Mouse (Mus musculus) kidney, adult 2 months (tissue): Measurements from ENCODE around the gene Sall1. TPM values are rescaled to one million over a fixed set of nuclear protein-coding genes. Genes with fewer than 3 reads are reported as not detected.
A peak's percentile ranks its signal among the peaks of the same experiment; 100 is the strongest.

Experiments
- DNase-seq: peaks from one replicate; pipeline ENCODE4 v3.0.0; 2021
- H3K27ac ChIP-seq: fragments of 200-500 bp; 2 replicates; pipeline ENCODE4 v1.5.1; 2012; ENCODE audit warnings: low read depth, low read length, control low read depth, inconsistent platforms; ENCODE audit not compliant: insufficient read depth
- H3K27me3 ChIP-seq: fragments of 200-500 bp; replicated peaks from 2 replicates; pipeline ENCODE4 v1.6.1; 2012; ENCODE audit warnings: mild to moderate bottlenecking, moderate library complexity, low read length, inconsistent platforms; ENCODE audit not compliant: control insufficient read depth, insufficient read depth
- H3K36me3 ChIP-seq: fragments of 200-500 bp; 2 replicates; pipeline ENCODE4 v1.6.1; 2012; ENCODE audit warnings: mild to moderate bottlenecking, moderate library complexity, low read length, inconsistent platforms; ENCODE audit not compliant: control insufficient read depth, insufficient read depth
- H3K4me1 ChIP-seq: fragments of 200-500 bp; 2 replicates; pipeline ENCODE4 v1.6.1; 2011; ENCODE audit warnings: low read length; ENCODE audit not compliant: control insufficient read depth, insufficient read depth
- H3K4me3 ChIP-seq: fragments of 200-500 bp; 2 replicates; pipeline ENCODE4 v1.5.1; 2011; ENCODE audit warnings: mild to moderate bottlenecking, low read depth, low read length, control low read depth; ENCODE audit not compliant: insufficient read depth
- CTCF ChIP-seq: fragments of 200-500 bp; conservative IDR thresholded peaks from 2 replicates; pipeline ENCODE4 v1.5.1; 2011; ENCODE audit warnings: low read depth, mild to moderate bottlenecking, control low read depth, low read length, moderate library complexity, mixed read lengths; ENCODE audit not compliant: insufficient read depth, insufficient read length
- POLR2A ChIP-seq: fragments of 200-500 bp; IDR thresholded peaks from one replicate; pipeline ENCODE4 v1.6.1; 2011; ENCODE audit warnings: low read depth, low read length, control low read depth
- WGBS: fragments of 180-500 bp; shearing (Covaris S2); methylation state at CpG from one replicate; pipeline ENCODE4 v1.1.7; 2018; 5-methylcytosine and 5-hydroxymethylcytosine counted together
- polyA plus RNA-seq: library from polyadenylated mRNA; depleted of rRNA; stranded (reverse); fragments of >200 nt; gene quantifications from 2 replicates; pipeline ENCODE4 v1.2.3, GENCODE M21; 2012

Gene Sall1
- polyA plus RNA-seq, 1 experiment: 26.0 TPM

GRCm38 (mm10) chr8:89002128-89002527, 41.8 kb downstream of the Sall1 start:
- H3K4me3 ChIP-seq: no peak overlapping the region
- H3K4me1 ChIP-seq: peaks cover 6% of the 10 kb centered on the region; the same call in 1 of the 2 replicates
- no peaks in the 10 kb centered on the region for H3K36me3 ChIP-seq
- no peaks in the 10 kb centered on the region for H3K27me3 ChIP-seq
- TF ChIP-seq CTCF (no peak), POLR2A (no peak)
- DNase-seq: no peak
- H3K27ac ChIP-seq: no peak overlapping the region
- WGBS: 73% methylated on average over 2 of the region's 2 CpGs

- WGBS: 89% methylated on average over 2 of the region's 2 CpGs
- TF ChIP-seq POLR2A (no peak), CTCF (no peak)
- no peak overlapping the region for H3K4me3 ChIP-seq
- H3K27ac ChIP-seq: no peak overlapping the region
- no peaks in the 10 kb centered on the region for H3K27me3 ChIP-seq
- no peaks in the 10 kb centered on the region for H3K36me3 ChIP-seq
- no peak for DNase-seq
- H3K4me1 ChIP-seq: no peaks in the 10 kb centered on the region
These were observed 46.7 kb downstream of the Sall1 start for GRCm38 (mm10) chr8:88997276-88997675.

GRCm38 (mm10) chr8:88991780-88992509, 52.0 kb downstream of the Sall1 start:
- Histone ChIP-seq H3K27ac (no peak overlapping the region), H3K4me1 (peaks cover 3% of the 10 kb centered on the region), H3K36me3 (no peaks in the 10 kb centered on the region), H3K4me3 (no peak overlapping the region), H3K27me3 (no peaks in the 10 kb centered on the region)
- 52% methylated on average over 15 of the region's 15 CpGs for WGBS
- peak; percentile 72 for DNase-seq
- TF ChIP-seq POLR2A: no peak
- no peak for TF ChIP-seq CTCF

GRCm38 (mm10) chr8:88991176-88991575, 52.8 kb downstream of the Sall1 start:
- TF ChIP-seq POLR2A (no peak), CTCF (no peak)
- H3K4me1 ChIP-seq: peaks cover 3% of the 10 kb centered on the region
- no peak overlapping the region for H3K27ac ChIP-seq
- no peaks in the 10 kb centered on the region for H3K36me3 ChIP-seq
- WGBS: 42% methylated on average over 5 of the region's 5 CpGs
- H3K4me3 ChIP-seq: no peak overlapping the region
- H3K27me3 ChIP-seq: no peaks in the 10 kb centered on the region
- DNase-seq: peak; percentile 63

GRCm38 (mm10) chr8:88989002-88989401, 55.0 kb downstream of the Sall1 start:
- TF ChIP-seq POLR2A (no peak), CTCF (no peak)
- Histone ChIP-seq H3K27ac (no peak overlapping the region), H3K4me1 (peaks cover 3% of the 10 kb centered on the region), H3K36me3 (no peaks in the 10 kb centered on the region), H3K27me3 (no peaks in the 10 kb centered on the region), H3K4me3 (no peak overlapping the region)
- DNase-seq: no peak
- 85% methylated on average over 3 of the region's 3 CpGs for whole genome bisulfite sequencing

- no peak for DNase-seq
- Histone ChIP-seq H3K27ac (no peak overlapping the region), H3K36me3 (no peaks in the 10 kb centered on the region), H3K4me1 (no peaks in the 10 kb centered on the region), H3K4me3 (no peak overlapping the region), H3K27me3 (no peaks in the 10 kb centered on the region)
- TF ChIP-seq CTCF (no peak), POLR2A (no peak)
- 84% methylated on average over 5 of the region's 5 CpGs for WGBS
These were observed 60.5 kb downstream of the Sall1 start for GRCm38 (mm10) chr8:88983468-88983867.
